Mouse (Mus musculus): Measurements from ENCODE around the gene Nme2. TPM values are rescaled to one million over a fixed set of nuclear protein-coding genes. Genes with fewer than 3 reads are reported as not detected.

Nme2 gene
- polyA plus RNA-seq, 1 experiment: 982 TPM

GRCm38 (mm10) chr11:93987026-93987425 is 31.0 kb upstream of the Nme2 start:
- Histone ChIP-seq H3K79me2 (ENCODE audit: control insufficient read depth, insufficient read depth) (no peaks in the 10 kb centered on the region), H3K27me3 (ENCODE audit: control insufficient read depth, insufficient read depth, insufficient read length) (no peaks in the 10 kb centered on the region), H3K36me3 (ENCODE audit: control insufficient read depth, insufficient read depth) (no peaks in the 10 kb centered on the region), H3K4me3 (ENCODE audit: insufficient read depth, poor library complexity, severe bottlenecking) (no peak overlapping the region), H3ac (ENCODE audit: control insufficient read depth, insufficient read length, low read depth) (no peak overlapping the region), H3K79me3 (ENCODE audit: low read depth) (no peaks in the 10 kb centered on the region)
- TF ChIP-seq MAX (IDR thresholded peaks at IDR 0.05): no peak
- no peak for TF ChIP-seq MYOD1 (IDR thresholded peaks at IDR 0.05; ENCODE audit: control insufficient read depth, insufficient read length, low read depth)
- TF ChIP-seq MYOG (IDR thresholded peaks at IDR 0.05; ENCODE audit: control insufficient read depth, extremely low read depth, insufficient read length): no peak
- no peak for TF ChIP-seq CTCF (IDR thresholded peaks at IDR 0.05; ENCODE audit: control insufficient read depth, insufficient read depth, insufficient read length)
- TF ChIP-seq CEBPB (IDR thresholded peaks at IDR 0.05; ENCODE audit: low read depth): no peak
- no peak for TF ChIP-seq USF1 (IDR thresholded peaks at IDR 0.05; ENCODE audit: low read depth)

- Histone ChIP-seq H3K27me3 (ENCODE audit: control insufficient read depth, insufficient read depth, insufficient read length) (no peaks in the 10 kb centered on the region), H3ac (ENCODE audit: control insufficient read depth, insufficient read length, low read depth) (no peak overlapping the region), H3K36me3 (ENCODE audit: control insufficient read depth, insufficient read depth) (no peaks in the 10 kb centered on the region), H3K79me2 (ENCODE audit: control insufficient read depth, insufficient read depth) (no peaks in the 10 kb centered on the region), H3K4me3 (ENCODE audit: insufficient read depth, poor library complexity, severe bottlenecking) (no peak overlapping the region), H3K79me3 (ENCODE audit: low read depth) (no peaks in the 10 kb centered on the region)
- TF ChIP-seq CEBPB (IDR thresholded peaks at IDR 0.05; ENCODE audit: low read depth) (no peak), FOSL1 (IDR thresholded peaks at IDR 0.05; ENCODE audit: insufficient read depth, low read length, poor library complexity, severe bottlenecking) (no peak), MAX (IDR thresholded peaks at IDR 0.05) (no peak), USF1 (IDR thresholded peaks at IDR 0.05; ENCODE audit: low read depth) (no peak), MYOG (IDR thresholded peaks at IDR 0.05; ENCODE audit: control insufficient read depth, extremely low read depth, insufficient read length) (no peak), MYOD1 (IDR thresholded peaks at IDR 0.05; ENCODE audit: control insufficient read depth, insufficient read length, low read depth) (no peak), CTCF (IDR thresholded peaks at IDR 0.05; ENCODE audit: control insufficient read depth, insufficient read depth, insufficient read length) (no peak)
Measured at GRCm38 (mm10) chr11:93986298-93986697, 30.2 kb upstream of the Nme2 start.

- Histone ChIP-seq H3K4me3 (ENCODE audit: insufficient read depth, poor library complexity, severe bottlenecking) (no peak overlapping the region), H3K79me3 (ENCODE audit: low read depth) (no peaks in the 10 kb centered on the region), H3K27me3 (ENCODE audit: control insufficient read depth, insufficient read depth, insufficient read length) (no peaks in the 10 kb centered on the region), H3K79me2 (ENCODE audit: control insufficient read depth, insufficient read depth) (no peaks in the 10 kb centered on the region), H3K36me3 (ENCODE audit: control insufficient read depth, insufficient read depth) (no peaks in the 10 kb centered on the region), H3ac (ENCODE audit: control insufficient read depth, insufficient read length, low read depth) (no peak overlapping the region)
- TF ChIP-seq CEBPB (IDR thresholded peaks at IDR 0.05; ENCODE audit: low read depth) (no peak), MYOG (IDR thresholded peaks at IDR 0.05; ENCODE audit: control insufficient read depth, extremely low read depth, insufficient read length) (no peak), FOSL1 (IDR thresholded peaks at IDR 0.05; ENCODE audit: insufficient read depth, low read length, poor library complexity, severe bottlenecking) (no peak), MAX (IDR thresholded peaks at IDR 0.05) (no peak), USF1 (IDR thresholded peaks at IDR 0.05; ENCODE audit: low read depth) (no peak), CTCF (IDR thresholded peaks at IDR 0.05; ENCODE audit: control insufficient read depth, insufficient read depth, insufficient read length) (no peak), MYOD1 (IDR thresholded peaks at IDR 0.05; ENCODE audit: control insufficient read depth, insufficient read length, low read depth) (no peak)
Measured at GRCm38 (mm10) chr11:93985265-93985664, 29.2 kb upstream of the Nme2 start.

GRCm38 (mm10) chr11:93984619-93985018 is 28.6 kb upstream of the Nme2 start:
- no peaks in the 10 kb centered on the region for H3K36me3 ChIP-seq (ENCODE audit: control insufficient read depth, insufficient read depth)
- no peak overlapping the region for H3K4me3 ChIP-seq (ENCODE audit: insufficient read depth, poor library complexity, severe bottlenecking)
- H3ac ChIP-seq (ENCODE audit: control insufficient read depth, insufficient read length, low read depth): no peak overlapping the region
- no peaks in the 10 kb centered on the region for H3K79me3 ChIP-seq (ENCODE audit: low read depth)
- no peaks in the 10 kb centered on the region for H3K27me3 ChIP-seq (ENCODE audit: control insufficient read depth, insufficient read depth, insufficient read length)
- TF ChIP-seq FOSL1 (IDR thresholded peaks at IDR 0.05; ENCODE audit: insufficient read depth, low read length, poor library complexity, severe bottlenecking): no peak
- TF ChIP-seq CTCF (IDR thresholded peaks at IDR 0.05; ENCODE audit: control insufficient read depth, insufficient read depth, insufficient read length): no peak
- no peak for TF ChIP-seq CEBPB (IDR thresholded peaks at IDR 0.05; ENCODE audit: low read depth)
- no peak for TF ChIP-seq MYOG (IDR thresholded peaks at IDR 0.05; ENCODE audit: control insufficient read depth, extremely low read depth, insufficient read length)
- TF ChIP-seq USF1 (IDR thresholded peaks at IDR 0.05; ENCODE audit: low read depth): no peak
- no peak for TF ChIP-seq MAX (IDR thresholded peaks at IDR 0.05)
- TF ChIP-seq MYOD1 (IDR thresholded peaks at IDR 0.05; ENCODE audit: control insufficient read depth, insufficient read length, low read depth): no peak
- H3K79me2 ChIP-seq (ENCODE audit: control insufficient read depth, insufficient read depth): no peaks in the 10 kb centered on the region

- Histone ChIP-seq H3ac (ENCODE audit: control insufficient read depth, insufficient read length, low read depth) (no peak overlapping the region), H3K36me3 (ENCODE audit: control insufficient read depth, insufficient read depth) (no peaks in the 10 kb centered on the region)
- TF ChIP-seq CTCF (IDR thresholded peaks at IDR 0.05; ENCODE audit: control insufficient read depth, insufficient read depth, insufficient read length): no peak
- TF ChIP-seq FOSL1 (IDR thresholded peaks at IDR 0.05; ENCODE audit: insufficient read depth, low read length, poor library complexity, severe bottlenecking): no peak
- no peak for TF ChIP-seq MAX (IDR thresholded peaks at IDR 0.05)
- TF ChIP-seq CEBPB (IDR thresholded peaks at IDR 0.05; ENCODE audit: low read depth): no peak
- no peak for TF ChIP-seq MYOD1 (IDR thresholded peaks at IDR 0.05; ENCODE audit: control insufficient read depth, insufficient read length, low read depth)
- TF ChIP-seq USF1 (IDR thresholded peaks at IDR 0.05; ENCODE audit: low read depth): no peak
- no peak for TF ChIP-seq MYOG (IDR thresholded peaks at IDR 0.05; ENCODE audit: control insufficient read depth, extremely low read depth, insufficient read length)
Measured at GRCm38 (mm10) chr11:93979502-93980049, 23.5 kb upstream of the Nme2 start.

More at GRCm38 (mm10) chr11:93979502-93980049, 23.5 kb upstream of the Nme2 start:
- H3K79me2 ChIP-seq (ENCODE audit: control insufficient read depth, insufficient read depth): no peaks in the 10 kb centered on the region
- H3K4me3 ChIP-seq (ENCODE audit: insufficient read depth, poor library complexity, severe bottlenecking): no peak overlapping the region
- H3K27me3 ChIP-seq (ENCODE audit: control insufficient read depth, insufficient read depth, insufficient read length): no peaks in the 10 kb centered on the region
- no peaks in the 10 kb centered on the region for H3K79me3 ChIP-seq (ENCODE audit: low read depth)
